Mouse (Mus musculus): Measurements from ENCODE around the gene Slc25a1.

GRCm38 (mm10) chr16:17882196-17882595 is 45.8 kb downstream of the Slc25a1 start:
- no peak for TF ChIP-seq CTCF (IDR thresholded peaks at IDR 0.05; ENCODE audit: low read depth, low read length)
- no peak for TF ChIP-seq POLR2A (IDR thresholded peaks at IDR 0.05; ENCODE audit: insufficient read depth, low read length)

Data from ES-Bruce4 (cell line).